Mouse (Mus musculus): Measurements from ENCODE around the gene Ccdc91.

Ccdc91 gene

GRCm38 (mm10) chr6:147560436-147560835 lies 84.8 kb downstream of the Ccdc91 start:
- no peak for ATAC-seq (ENCODE audit: insufficient number of reproducible peaks, low FRiP score, low TSS enrichment)

GRCm38 (mm10) chr6:147569246-147569645 lies 93.6 kb downstream of the Ccdc91 start:
- ATAC-seq (ENCODE audit: insufficient number of reproducible peaks, low FRiP score, low TSS enrichment): no peak

GRCm38 (mm10) chr6:147573137-147573536 lies 97.5 kb downstream of the Ccdc91 start:
- ATAC-seq (ENCODE audit: insufficient number of reproducible peaks, low FRiP score, low TSS enrichment): no peak

GRCm38 (mm10) chr6:147574454-147575182 lies 99.0 kb downstream of the Ccdc91 start:
- ATAC-seq (ENCODE audit: insufficient number of reproducible peaks, low FRiP score, low TSS enrichment): peak; percentile 38; the same call in 1 of the 2 replicates

DNA sequence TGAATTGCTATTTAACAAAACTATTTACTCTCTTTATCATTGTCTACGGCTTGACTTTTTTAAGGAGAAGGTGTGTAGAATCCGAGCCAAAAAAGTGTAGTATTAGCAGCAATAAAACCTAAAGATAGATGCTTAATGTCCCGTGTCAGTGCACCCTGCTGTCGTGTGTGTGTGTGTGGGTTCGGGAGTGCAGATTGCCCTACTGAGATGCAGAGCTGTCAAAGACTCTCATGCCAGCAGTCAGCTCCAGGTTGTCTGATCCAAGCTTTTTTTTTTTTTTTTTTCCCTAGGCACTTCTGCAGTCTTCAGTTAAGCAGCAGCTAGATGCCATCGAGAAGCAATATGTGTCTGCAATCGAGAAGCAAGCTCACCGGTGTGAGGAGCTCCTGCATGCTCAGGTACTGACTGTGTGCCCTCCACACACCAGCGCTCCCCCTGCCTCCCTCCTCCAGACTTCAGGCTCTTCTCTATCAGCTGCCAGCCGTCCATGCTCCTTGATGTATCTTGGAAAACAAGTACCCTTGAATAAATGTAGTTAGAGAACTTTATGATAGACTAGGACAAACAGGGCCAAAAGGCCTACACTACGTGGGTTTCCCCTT lies 99.7 kb downstream of the Ccdc91 start:
- ATAC-seq (ENCODE audit: insufficient number of reproducible peaks, low FRiP score, low TSS enrichment): peak; percentile 43

GRCm38 (mm10) chr6:147587675-147588074 lies 112.0 kb downstream of the Ccdc91 start:
- no peak for ATAC-seq (ENCODE audit: insufficient number of reproducible peaks, low FRiP score, low TSS enrichment)

GRCm38 (mm10) chr6:147606666-147607065 lies 131.0 kb downstream of the Ccdc91 start:
- ATAC-seq (ENCODE audit: insufficient number of reproducible peaks, low FRiP score, low TSS enrichment): no peak

GRCm38 (mm10) chr6:147607613-147608012 lies 132.0 kb downstream of the Ccdc91 start:
- no peak for ATAC-seq (ENCODE audit: insufficient number of reproducible peaks, low FRiP score, low TSS enrichment)

GRCm38 (mm10) chr6:147615306-147615705 lies 139.7 kb downstream of the Ccdc91 start:
- ATAC-seq (ENCODE audit: insufficient number of reproducible peaks, low FRiP score, low TSS enrichment): no peak

- no peak for ATAC-seq (ENCODE audit: insufficient number of reproducible peaks, low FRiP score, low TSS enrichment)
These were observed 147.5 kb downstream of the Ccdc91 start for GRCm38 (mm10) chr6:147623142-147623541.

GRCm38 (mm10) chr6:147636464-147636863 lies 160.8 kb downstream of the Ccdc91 start:
- no peak for ATAC-seq (ENCODE audit: insufficient number of reproducible peaks, low FRiP score, low TSS enrichment)

GRCm38 (mm10) chr6:147643875-147644274 lies 168.2 kb downstream of the Ccdc91 start:
- ATAC-seq (ENCODE audit: insufficient number of reproducible peaks, low FRiP score, low TSS enrichment): no peak

DNA sequence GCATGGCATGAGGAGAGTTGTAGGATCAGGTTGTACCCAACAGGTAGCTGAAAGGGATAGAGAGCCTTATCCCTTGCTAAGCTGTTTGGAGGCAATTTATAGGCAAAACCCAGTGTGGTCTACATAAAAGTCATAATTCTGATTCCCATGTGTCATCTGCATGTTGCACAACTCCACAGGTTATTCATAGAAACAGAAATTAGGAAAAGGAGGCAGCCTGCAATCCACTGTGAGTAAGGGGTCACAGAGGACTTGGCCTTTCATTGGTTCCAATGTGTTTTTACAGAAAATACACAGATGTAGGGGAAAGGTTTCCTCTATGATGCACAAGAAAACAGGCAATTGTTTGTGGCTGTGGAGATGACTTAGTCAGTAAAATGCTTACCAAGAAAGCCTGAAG lies 168.8 kb downstream of the Ccdc91 start:
- ATAC-seq (ENCODE audit: insufficient number of reproducible peaks, low FRiP score, low TSS enrichment): no peak

GRCm38 (mm10) chr6:147646401-147646968 lies 170.9 kb downstream of the Ccdc91 start:
- ATAC-seq (ENCODE audit: insufficient number of reproducible peaks, low FRiP score, low TSS enrichment): no peak

- no peak for ATAC-seq (ENCODE audit: insufficient number of reproducible peaks, low FRiP score, low TSS enrichment)
These were observed 182.4 kb downstream of the Ccdc91 start for GRCm38 (mm10) chr6:147658025-147658424.

DNA sequence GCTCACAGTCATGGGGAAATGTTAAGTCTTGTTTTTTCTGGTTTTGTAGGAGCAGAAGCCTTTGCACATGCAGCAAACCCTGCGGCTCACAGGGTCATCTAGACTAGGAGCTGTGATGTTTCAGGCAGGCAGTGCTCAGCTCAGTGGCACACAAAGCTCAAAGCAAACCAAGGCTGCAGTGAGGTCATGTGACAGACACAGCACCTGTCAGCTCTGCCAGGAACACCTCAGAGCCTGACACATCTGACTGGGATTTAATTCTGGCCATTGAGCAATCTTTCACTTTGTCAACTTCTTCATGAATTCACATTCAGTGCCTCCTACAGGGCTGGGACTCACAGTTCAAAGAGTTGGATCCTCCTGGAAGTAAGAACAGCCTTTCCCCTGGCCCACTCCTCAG lies 185.1 kb downstream of the Ccdc91 start:
- ATAC-seq (ENCODE audit: insufficient number of reproducible peaks, low FRiP score, low TSS enrichment): no peak

- ATAC-seq (ENCODE audit: insufficient number of reproducible peaks, low FRiP score, low TSS enrichment): no peak
These were observed 186.2 kb downstream of the Ccdc91 start for GRCm38 (mm10) chr6:147661841-147662240.

DNA sequence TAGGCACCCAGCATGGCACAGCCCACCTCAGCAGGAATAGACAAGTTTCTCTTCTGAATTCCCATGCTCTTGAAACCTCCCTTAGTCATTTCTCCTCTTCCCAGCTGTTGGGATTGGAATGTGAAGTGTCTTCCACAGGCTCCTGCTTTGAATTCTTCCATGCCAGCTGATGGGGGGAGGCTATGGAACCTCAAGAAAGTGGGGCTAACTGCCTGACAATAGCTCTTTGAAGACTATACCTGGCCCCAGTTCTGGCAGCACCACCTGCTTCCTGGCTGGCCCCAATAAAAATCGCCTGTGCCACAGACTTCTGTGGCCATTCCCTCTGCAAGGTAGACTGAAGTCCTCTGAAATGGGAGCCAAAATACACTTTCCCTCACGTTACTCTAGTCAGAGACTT lies 187.0 kb downstream of the Ccdc91 start:
- ATAC-seq (ENCODE audit: insufficient number of reproducible peaks, low FRiP score, low TSS enrichment): no peak

DNA sequence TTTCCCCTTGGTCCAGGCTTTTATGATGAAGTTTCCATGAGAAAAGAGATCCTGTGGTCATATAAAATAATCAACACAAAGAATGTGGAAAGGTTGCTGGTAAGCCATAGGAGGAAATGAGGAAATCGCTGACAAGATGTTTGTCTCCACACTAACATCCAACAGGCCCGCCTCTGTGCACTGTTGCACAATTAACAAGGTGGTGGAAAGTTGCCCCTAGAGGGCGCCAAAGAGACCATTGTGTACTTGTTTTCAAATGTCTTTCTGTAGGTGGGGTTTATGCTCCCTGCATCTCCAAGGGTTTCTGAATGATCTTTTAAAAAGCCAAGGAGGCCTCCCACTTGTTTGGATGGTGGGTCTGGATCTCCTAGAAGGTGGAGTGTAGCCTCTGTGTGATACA lies 188.7 kb downstream of the Ccdc91 start:
- no peak for ATAC-seq (ENCODE audit: insufficient number of reproducible peaks, low FRiP score, low TSS enrichment)

DNA sequence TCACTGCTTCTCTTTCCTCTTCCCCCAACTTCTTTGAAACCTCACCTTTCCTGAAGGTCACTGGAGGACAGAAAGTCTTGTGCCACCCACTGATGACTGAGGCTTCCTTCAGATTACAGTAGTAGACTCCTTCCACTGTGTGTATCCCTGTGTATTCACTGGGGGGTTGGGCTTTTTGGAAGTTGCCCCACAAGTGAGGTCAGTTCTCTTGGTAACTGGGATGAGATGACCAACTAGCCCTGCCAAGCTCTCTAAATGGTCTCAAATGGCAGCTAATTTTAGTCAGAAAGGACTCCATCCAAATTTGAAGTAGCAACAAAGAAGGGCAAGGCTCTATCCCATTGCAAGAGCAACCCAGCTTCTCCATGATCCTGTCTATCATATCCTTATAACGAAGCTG lies 195.7 kb downstream of the Ccdc91 start:
- no peak for ATAC-seq (ENCODE audit: insufficient number of reproducible peaks, low FRiP score, low TSS enrichment)

GRCm38 (mm10) chr6:147672481-147672880 lies 196.9 kb downstream of the Ccdc91 start:
- ATAC-seq (ENCODE audit: insufficient number of reproducible peaks, low FRiP score, low TSS enrichment): no peak

Measured in cerebellum, adult (tissue).